In genomic region chr9:37030347-37031213, GRCm38 (mm10) we compare ENCODE assay signal across 10 mouse cellular contexts.
DNase-seq lines count a peak whose midpoint lies in the region; ATAC-seq and TF ChIP-seq lines count a peak whose summit lies in the region.
"Had no signal": no experiment of that assay in that cellular context is flagged by ENCODE, and none has a peak within 500 bp of the region (broad histone marks: within the 10 kb centered on the region; RNA-seq: fewer than 3 reads in every experiment).

No protein-coding gene starts in this region.

- 0 out of 2 replicates have a peak overlapping the region, but pooled peaks have one; percentile 35 for H3K9ac ChIP-seq in hindbrain, embryonic 13.5 days
- no peak overlapping the region for H3K9ac ChIP-seq in midbrain, postnatal 0 days (replicated peaks; ENCODE audit: low read length, poor library complexity, severe bottlenecking)
- H3K9ac ChIP-seq: liver, postnatal 0 days had no signal

- H3K4me1 ChIP-seq in heart, embryonic 10.5 days: peaks cover 35% of the 10 kb centered on the region
- peaks cover 55% of the 10 kb centered on the region for H3K4me1 ChIP-seq in hindbrain, embryonic 13.5 days (replicated peaks)
- peaks cover 11% of the 10 kb centered on the region; the same call in 1 of the 2 replicates for H3K4me1 ChIP-seq in midbrain, postnatal 0 days (ENCODE audit: insufficient read depth, low read length)

- no peaks in the 10 kb centered on the region for H3K36me3 ChIP-seq in heart, embryonic 10.5 days
- no peaks in the 10 kb centered on the region for H3K36me3 ChIP-seq in hindbrain, embryonic 13.5 days
- no peaks in the 10 kb centered on the region for H3K36me3 ChIP-seq in midbrain, postnatal 0 days (ENCODE audit: insufficient read depth, low read length)

- H3K4me3 ChIP-seq in heart, embryonic 10.5 days: peak overlapping the region; percentile 12; the same call in 1 of the 2 replicates
- no peak overlapping the region for H3K4me3 ChIP-seq in hindbrain, embryonic 13.5 days
- H3K4me3 ChIP-seq in midbrain, postnatal 0 days (ENCODE audit: low read depth, low read length): no peak overlapping the region

- WGBS in heart, embryonic 10.5 days: 14% methylated on average over 9 of the region's 9 CpGs
- WGBS in hindbrain, embryonic 13.5 days: 33% methylated on average over 9 of the region's 9 CpGs
- 19% methylated on average over 9 of the region's 9 CpGs for WGBS in midbrain, postnatal 0 days

- H3K9me3 ChIP-seq in heart, embryonic 10.5 days: no peaks in the 10 kb centered on the region
- H3K9me3 ChIP-seq in hindbrain, embryonic 13.5 days: no peaks in the 10 kb centered on the region
- H3K9me3 ChIP-seq in midbrain, postnatal 0 days (ENCODE audit: low read length): no peaks in the 10 kb centered on the region

- ATAC-seq in hindbrain, embryonic 13.5 days (ENCODE audit: low FRiP score): no peak
- ATAC-seq in midbrain, postnatal 0 days (ENCODE audit: low FRiP score): no peak
- ATAC-seq: liver, postnatal 0 days had no signal

- no peak overlapping the region for H3K4me2 ChIP-seq in hindbrain, embryonic 13.5 days
- H3K4me2 ChIP-seq in midbrain, postnatal 0 days (ENCODE audit: low read depth, low read length, poor library complexity, severe bottlenecking): no peak overlapping the region

- no peak for TF ChIP-seq CTCF in midbrain, postnatal 0 days (IDR thresholded peaks at IDR 0.05)

- H3K27me3 ChIP-seq in heart, embryonic 10.5 days (ENCODE audit: insufficient read depth, poor library complexity, severe bottlenecking): 0 out of 2 replicates have a peak, but pooled peaks cover 6% of the 10 kb centered on the region
- H3K27me3 ChIP-seq in hindbrain, embryonic 13.5 days: no peaks in the 10 kb centered on the region
- no peaks in the 10 kb centered on the region for H3K27me3 ChIP-seq in midbrain, postnatal 0 days (ENCODE audit: insufficient read depth, low read length)

- DNase-seq in heart, embryonic 10.5 days (ENCODE audit: low spot score): peak; percentile 79
- no peak for DNase-seq in heart, postnatal 4 days
- peak; percentile 82 for DNase-seq in embryo, embryonic 11 days
- DNase-seq in midbrain, postnatal 0 days (ENCODE audit: low spot score): no peak
- no peak for DNase-seq in urinary bladder, adult 18-20 months (ENCODE audit: low spot score in 2 of 2)
- no peak for DNase-seq in adrenal gland, adult 8-10 months
- DNase-seq in spleen, postnatal 14 days (ENCODE audit: low spot score in 2 of 2): no peak
- DNase-seq: liver, postnatal 0 days; right cerebral cortex, postnatal 14 days had no signal

- peak overlapping the region; percentile 74 for H3K27ac ChIP-seq in heart, embryonic 10.5 days
- peak overlapping the region; percentile 72 for H3K27ac ChIP-seq in hindbrain, embryonic 13.5 days
- H3K27ac ChIP-seq in midbrain, postnatal 0 days (ENCODE audit: low read depth, low read length): peak overlapping the region; percentile 49

Comparison
In these comparisons a context has a peak if more than half of its experiments do, and no peak if none do; other contexts are left out.
1. DNase-seq: peak in heart, embryonic 10.5 days (single experiment) and embryo, embryonic 11 days (single experiment); none in heart, postnatal 4 days (single experiment), midbrain, postnatal 0 days (single experiment), urinary bladder, adult 18-20 months (0 of 2), adrenal gland, adult 8-10 months (single experiment) and spleen, postnatal 14 days (0 of 2).
2. Peak in every context shown above with its lines, with median percentiles within 50 percentile points of each other: H3K27ac ChIP-seq.